Mouse (Mus musculus) colon, adult 2 months (tissue): ENCODE data around the gene Agap1. TPM values are rescaled to one million over a fixed set of nuclear protein-coding genes. Genes with fewer than 3 reads are reported as not detected.

Source experiments
- polyA plus RNA-seq: library from polyadenylated mRNA; depleted of rRNA; stranded (reverse); fragments of >200 nt; gene quantifications from 2 replicates; pipeline ENCODE4 v1.2.3, GENCODE M21; 2012; rRNA removed

Gene Agap1
- polyA plus RNA-seq: 29.0 and 36.8 TPM in 2 replicates

GRCm38 (mm10) chr1:89454196-89455123 lies at the start of gene Agap1:
Gene Agap1 (plus strand): TSS chr1:89454806.

GRCm38 (mm10) chr1:89931120-89931519 lies 476.5 kb downstream of the Agap1 start, which contains the start of gene Gbx2:
Gene Gbx2 (minus strand): TSS chr1:89931179.

